Mouse (Mus musculus): ENCODE data around the gene Csdc2. TPM values are rescaled to one million over a fixed set of nuclear protein-coding genes. Genes with fewer than 3 reads are reported as not detected.
A peak's percentile ranks its signal among the peaks of the same experiment; 100 is the strongest.

Csdc2 gene
- polyA plus RNA-seq, 1 experiment, result 38.3 TPM

DNA sequence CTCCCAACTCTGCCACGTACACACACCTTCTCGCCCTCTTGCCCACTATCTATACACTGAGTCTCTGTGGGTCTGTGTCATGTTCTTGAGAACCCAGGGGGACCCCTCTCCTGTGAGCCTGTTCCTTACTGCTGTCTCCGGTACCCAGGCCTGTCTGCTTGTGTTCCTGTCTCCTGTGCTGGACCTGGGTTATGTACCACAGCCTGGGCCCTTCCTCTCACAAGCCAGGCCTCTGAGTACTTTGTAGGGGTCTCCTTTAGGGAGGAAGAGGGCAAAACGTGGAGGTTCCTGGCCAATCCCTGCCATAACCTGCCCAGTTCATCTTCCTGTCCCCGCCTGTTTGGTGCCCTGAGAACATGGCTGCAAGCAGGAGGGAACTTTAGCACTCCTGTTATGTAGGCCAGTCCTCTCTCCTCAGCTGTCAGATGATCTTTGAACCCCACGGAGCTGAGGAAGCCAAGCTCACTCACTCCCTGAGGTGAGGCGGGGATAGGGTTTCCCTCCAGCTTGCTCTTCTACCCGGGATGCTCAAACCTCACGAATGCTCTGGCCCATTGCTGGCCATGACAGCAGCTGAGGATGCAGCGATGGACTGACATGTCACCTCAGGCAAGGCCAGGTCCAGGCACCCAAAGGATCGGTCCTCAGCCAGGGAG lies 13.0 kb downstream of the Csdc2 start:
- Histone ChIP-seq H3K36me3 (ENCODE audit: control insufficient read depth, insufficient read depth) (no peaks in the 10 kb centered on the region), H3K4me3 (no peak overlapping the region), H3K4me2 (ENCODE audit: low read depth) (no peak overlapping the region), H3K79me2 (ENCODE audit: control insufficient read depth, insufficient read depth) (no peaks in the 10 kb centered on the region), H3K27me3 (ENCODE audit: control insufficient read depth, insufficient read depth, insufficient read length) (no peaks in the 10 kb centered on the region), H3ac (ENCODE audit: control insufficient read depth, insufficient read length) (no peak overlapping the region)
- no peak for TF ChIP-seq MYOD1 (IDR thresholded peaks at IDR 0.05; ENCODE audit: control insufficient read depth in 1 of 3, insufficient read length in 2 of 3, low read depth in 2 of 3)
- TF ChIP-seq CEBPB (IDR thresholded peaks at IDR 0.05; ENCODE audit: insufficient read depth, poor library complexity, severe bottlenecking), result no peak
- TF ChIP-seq MAX (IDR thresholded peaks at IDR 0.05; ENCODE audit: low read depth), result no peak
- no peak for TF ChIP-seq TCF3 (IDR thresholded peaks at IDR 0.05; ENCODE audit: insufficient read length, low read depth)
- TF ChIP-seq REST (IDR thresholded peaks at IDR 0.05; ENCODE audit: insufficient read depth, insufficient read length), result no peak
- TF ChIP-seq USF1 (IDR thresholded peaks at IDR 0.05; ENCODE audit: low read depth), result no peak
- peak; percentile 73 for TF ChIP-seq POLR2AphosphoS2 (IDR thresholded peaks at IDR 0.05; ENCODE audit: insufficient read length, low read depth)

- TF ChIP-seq CEBPB (IDR thresholded peaks at IDR 0.05; ENCODE audit: insufficient read depth, poor library complexity, severe bottlenecking) (no peak), REST (IDR thresholded peaks at IDR 0.05; ENCODE audit: insufficient read depth, insufficient read length) (no peak), POLR2A (IDR thresholded peaks at IDR 0.05; ENCODE audit: insufficient read length, low read depth) (no peak), POLR2AphosphoS2 (IDR thresholded peaks at IDR 0.05; ENCODE audit: insufficient read length, low read depth) (no peak), MAX (IDR thresholded peaks at IDR 0.05; ENCODE audit: low read depth) (no peak)
- no peak overlapping the region for H3K4me2 ChIP-seq (ENCODE audit: low read depth)
- H3K4me3 ChIP-seq, result no peak overlapping the region
- no peak overlapping the region for H3ac ChIP-seq (ENCODE audit: control insufficient read depth, insufficient read length)
- no peaks in the 10 kb centered on the region for H3K27me3 ChIP-seq (ENCODE audit: control insufficient read depth, insufficient read depth, insufficient read length)
- H3K79me2 ChIP-seq (ENCODE audit: control insufficient read depth, insufficient read depth), result no peaks in the 10 kb centered on the region
- H3K36me3 ChIP-seq (ENCODE audit: control insufficient read depth, insufficient read depth), result peaks cover 9% of the 10 kb centered on the region
Measured at GRCm38 (mm10) chr15:81950716-81951115, 14.2 kb downstream of the Csdc2 start.

DNA sequence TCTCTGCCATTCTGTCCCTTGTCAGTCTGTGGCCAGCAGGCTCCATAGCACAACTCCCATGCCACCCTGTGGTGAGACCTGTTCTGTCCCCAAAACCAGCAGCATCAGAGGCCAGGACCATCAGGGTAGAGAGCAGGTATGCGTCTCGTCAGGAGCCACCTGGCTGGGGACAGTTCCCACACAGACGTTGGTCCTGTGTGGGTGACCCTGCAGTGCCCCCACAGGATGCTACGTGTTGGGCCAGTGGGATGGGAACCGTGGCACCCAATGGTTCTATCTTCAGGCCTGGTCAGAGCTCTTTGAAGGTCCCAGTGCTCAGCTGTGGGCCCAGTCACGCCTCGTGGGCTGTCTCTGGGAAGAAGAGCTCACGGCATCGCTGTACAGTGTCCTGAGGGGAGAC lies 14.6 kb downstream of the Csdc2 start:
- TF ChIP-seq REST (IDR thresholded peaks at IDR 0.05; ENCODE audit: insufficient read depth, insufficient read length), result no peak
- H3K4me2 ChIP-seq (ENCODE audit: low read depth), result no peak overlapping the region
- no peaks in the 10 kb centered on the region for H3K27me3 ChIP-seq (ENCODE audit: control insufficient read depth, insufficient read depth, insufficient read length)
- H3K4me3 ChIP-seq, result no peak overlapping the region
- no peaks in the 10 kb centered on the region for H3K79me2 ChIP-seq (ENCODE audit: control insufficient read depth, insufficient read depth)
- no peak overlapping the region for H3ac ChIP-seq (ENCODE audit: control insufficient read depth, insufficient read length)
- H3K36me3 ChIP-seq (ENCODE audit: control insufficient read depth, insufficient read depth), result peaks cover 11% of the 10 kb centered on the region

- Histone ChIP-seq H3K4me3 (no peak overlapping the region), H3K36me3 (ENCODE audit: control insufficient read depth, insufficient read depth) (peaks cover 16% of the 10 kb centered on the region), H3K4me2 (ENCODE audit: low read depth) (no peak overlapping the region), H3ac (ENCODE audit: control insufficient read depth, insufficient read length) (no peak overlapping the region), H3K79me2 (ENCODE audit: control insufficient read depth, insufficient read depth) (no peaks in the 10 kb centered on the region), H3K27me3 (ENCODE audit: control insufficient read depth, insufficient read depth, insufficient read length) (no peaks in the 10 kb centered on the region)
- TF ChIP-seq POLR2AphosphoS2 (IDR thresholded peaks at IDR 0.05; ENCODE audit: insufficient read length, low read depth), result peak; percentile 35
- no peak for TF ChIP-seq POLR2A (IDR thresholded peaks at IDR 0.05; ENCODE audit: insufficient read length, low read depth)
Measured at GRCm38 (mm10) chr15:81952310-81952709, 15.8 kb downstream of the Csdc2 start.

GRCm38 (mm10) chr15:81954151-81954583 lies 17.6 kb downstream of the Csdc2 start:
- H3K27me3 ChIP-seq (ENCODE audit: control insufficient read depth, insufficient read depth, insufficient read length), result no peaks in the 10 kb centered on the region
- peaks cover 16% of the 10 kb centered on the region for H3K36me3 ChIP-seq (ENCODE audit: control insufficient read depth, insufficient read depth)
- no peak overlapping the region for H3ac ChIP-seq (ENCODE audit: control insufficient read depth, insufficient read length)
- H3K4me2 ChIP-seq (ENCODE audit: low read depth), result no peak overlapping the region
- no peaks in the 10 kb centered on the region for H3K79me2 ChIP-seq (ENCODE audit: control insufficient read depth, insufficient read depth)
- no peak for TF ChIP-seq POLR2A (IDR thresholded peaks at IDR 0.05; ENCODE audit: insufficient read length, low read depth)
- TF ChIP-seq MYOG (IDR thresholded peaks at IDR 0.05; ENCODE audit: control insufficient read depth in 1 of 3, insufficient read depth in 1 of 3, insufficient read length in 2 of 3, low read depth in 2 of 3), result no peak
- TF ChIP-seq CEBPB (IDR thresholded peaks at IDR 0.05; ENCODE audit: insufficient read depth, poor library complexity, severe bottlenecking), result no peak
- TF ChIP-seq MAX (IDR thresholded peaks at IDR 0.05; ENCODE audit: low read depth), result no peak
- TF ChIP-seq E2F4 (IDR thresholded peaks at IDR 0.05; ENCODE audit: insufficient read depth), result no peak
- TF ChIP-seq REST (IDR thresholded peaks at IDR 0.05; ENCODE audit: insufficient read depth, insufficient read length), result no peak
- no peak for TF ChIP-seq SRF (IDR thresholded peaks at IDR 0.05; ENCODE audit: control insufficient read depth, insufficient read length, low read depth)
- no peak for TF ChIP-seq MYOD1 (IDR thresholded peaks at IDR 0.05; ENCODE audit: control insufficient read depth in 1 of 3, insufficient read length in 2 of 3, low read depth in 2 of 3)
- no peak overlapping the region for H3K4me3 ChIP-seq

- no peak overlapping the region for H3ac ChIP-seq (ENCODE audit: control insufficient read depth, insufficient read length)
- no peaks in the 10 kb centered on the region for H3K79me2 ChIP-seq (ENCODE audit: control insufficient read depth, insufficient read depth)
- H3K4me3 ChIP-seq, result no peak overlapping the region
- TF ChIP-seq POLR2AphosphoS2 (IDR thresholded peaks at IDR 0.05; ENCODE audit: insufficient read length, low read depth) (peak; percentile 43), TCF12 (IDR thresholded peaks at IDR 0.05; ENCODE audit: insufficient read depth, poor library complexity, severe bottlenecking) (no peak), USF1 (IDR thresholded peaks at IDR 0.05; ENCODE audit: low read depth) (no peak)
- peaks cover 16% of the 10 kb centered on the region for H3K36me3 ChIP-seq (ENCODE audit: control insufficient read depth, insufficient read depth)
- no peaks in the 10 kb centered on the region for H3K27me3 ChIP-seq (ENCODE audit: control insufficient read depth, insufficient read depth, insufficient read length)
- H3K4me2 ChIP-seq (ENCODE audit: low read depth), result no peak overlapping the region
Measured at GRCm38 (mm10) chr15:81954716-81955115, 18.2 kb downstream of the Csdc2 start.
